Mouse (Mus musculus) CD4-positive, CD25-positive, alpha-beta regulatory T cell, adult 2 months (primary cell): ENCODE results near the gene Prdm16.

Source experiments
- DNase-seq: peaks from one replicate; pipeline ENCODE4 v3.0.0-alpha.2; 2012; ENCODE audit warnings: low read depth, low spot score

Prdm16 gene

GRCm38 (mm10) chr4:154336650-154337049, 300.0 kb downstream of the Prdm16 start:
- DNase-seq: no peak

GRCm38 (mm10) chr4:154335761-154336160, 300.9 kb downstream of the Prdm16 start, which contains the start of gene B230104I21Rik:
B230104I21Rik (plus strand) TSS chr4:154336127.
- DNase-seq: no peak

- peak; percentile 85 for DNase-seq
Observed at GRCm38 (mm10) chr4:154334699-154335402, 301.8 kb downstream of the Prdm16 start.

GRCm38 (mm10) chr4:154333300-154333699, 303.4 kb downstream of the Prdm16 start:
- DNase-seq: no peak

GRCm38 (mm10) chr4:154331271-154331670, 305.4 kb downstream of the Prdm16 start:
- no peak for DNase-seq

- DNase-seq: no peak
Observed at GRCm38 (mm10) chr4:154330001-154330400, 306.7 kb downstream of the Prdm16 start.

GRCm38 (mm10) chr4:154328836-154329235, 307.8 kb downstream of the Prdm16 start:
- peak; percentile 69 for DNase-seq

- no peak for DNase-seq
Observed at GRCm38 (mm10) chr4:154328431-154328830, 308.2 kb downstream of the Prdm16 start.

GRCm38 (mm10) chr4:154325410-154325809, 311.3 kb downstream of the Prdm16 start:
- no peak for DNase-seq

- DNase-seq: no peak
Observed at GRCm38 (mm10) chr4:154313622-154313967, 323.1 kb downstream of the Prdm16 start.

GRCm38 (mm10) chr4:154312935-154313621, 323.6 kb downstream of the Prdm16 start:
- no peak for DNase-seq

- DNase-seq: no peak
Observed at GRCm38 (mm10) chr4:154312143-154312812, 324.4 kb downstream of the Prdm16 start.

GRCm38 (mm10) chr4:154310576-154311262, 326.0 kb downstream of the Prdm16 start:
- DNase-seq: no peak

- no peak for DNase-seq
Observed at GRCm38 (mm10) chr4:154309131-154309530, 327.5 kb downstream of the Prdm16 start.

GRCm38 (mm10) chr4:154301466-154301881, 335.2 kb downstream of the Prdm16 start, which contains the start of gene Arhgef16:
Arhgef16 (minus strand) TSS chr4:154301676.
- DNase-seq: peak; percentile 63

- peak; percentile 4 for DNase-seq
Observed at GRCm38 (mm10) chr4:154299541-154300271, 337.0 kb downstream of the Prdm16 start.

- DNase-seq: no peak
Observed at GRCm38 (mm10) chr4:154297761-154298160, 338.9 kb downstream of the Prdm16 start.

- DNase-seq: no peak
Observed at GRCm38 (mm10) chr4:154294262-154294731, 342.4 kb downstream of the Prdm16 start.

GRCm38 (mm10) chr4:154293735-154294201, 342.9 kb downstream of the Prdm16 start:
- DNase-seq: no peak

GRCm38 (mm10) chr4:154283671-154284070, 353.0 kb downstream of the Prdm16 start:
- no peak for DNase-seq

- no peak for DNase-seq
Observed at GRCm38 (mm10) chr4:154279481-154279880, 357.2 kb downstream of the Prdm16 start.
